Mouse (Mus musculus) small intestine, adult 2 months (tissue): Measurements from ENCODE around the gene Ints11.

ENCODE experiments used
- CTCF ChIP-seq: fragments of 200-500 bp; IDR thresholded peaks from 2 replicates; pipeline ENCODE4 v1.5.1; 2012; ENCODE audit warnings: low read depth, mild to moderate bottlenecking, control low read depth, inconsistent platforms, low read length, moderate library complexity, mixed read lengths; ENCODE audit not compliant: insufficient replicate concordance, insufficient read length; ENCODE audit errors: extremely low read depth
- POLR2A ChIP-seq: fragments of 200-500 bp; IDR thresholded peaks from 2 replicates; pipeline ENCODE4 v1.6.1; 2012; ENCODE audit warnings: low read depth, mild to moderate bottlenecking, control low read depth, inconsistent platforms, low read length, moderate library complexity

GRCm38 (mm10) chr4:155886330-155886729 is 17.0 kb downstream of the Ints11 start:
- TF ChIP-seq CTCF (no peak), POLR2A (no peak)
